Mouse (Mus musculus): ENCODE data around the gene Ptprm.

Gene Ptprm

GRCm38 (mm10) chr17:67354451-67355011 is at the start of gene Ptprm:
Gene Ptprm, minus strand, starts transcription at chr17:67354457.
- peak; percentile 79 to 84 for DNase-seq

- no peak for DNase-seq
Measured at GRCm38 (mm10) chr17:67396205-67396604, 41.9 kb upstream of the Ptprm start.

- no peak for DNase-seq
Measured at GRCm38 (mm10) chr17:67390851-67391250, 36.6 kb upstream of the Ptprm start.

- DNase-seq = no peak
Measured at GRCm38 (mm10) chr17:67388171-67388570, 33.9 kb upstream of the Ptprm start.

- no peak for DNase-seq
Measured at GRCm38 (mm10) chr17:67385286-67385685, 31.0 kb upstream of the Ptprm start.

GRCm38 (mm10) chr17:67383635-67384034 is 29.4 kb upstream of the Ptprm start:
- DNase-seq = no peak

GRCm38 (mm10) chr17:67381618-67382017 is 27.4 kb upstream of the Ptprm start:
- no peak for DNase-seq

GRCm38 (mm10) chr17:67367866-67368265 is 13.6 kb upstream of the Ptprm start:
- no peak for DNase-seq

GRCm38 (mm10) chr17:67364491-67364890 is 10.2 kb upstream of the Ptprm start:
- DNase-seq = no peak

- no peak for DNase-seq
Measured at GRCm38 (mm10) chr17:67363377-67364070, 9.3 kb upstream of the Ptprm start.

GRCm38 (mm10) chr17:67362131-67362530 is 7.9 kb upstream of the Ptprm start:
- DNase-seq = no peak

GRCm38 (mm10) chr17:67360606-67361005 is 6.3 kb upstream of the Ptprm start:
- DNase-seq = no peak

GRCm38 (mm10) chr17:67359578-67359977 is 5.3 kb upstream of the Ptprm start:
- no peak for DNase-seq

GRCm38 (mm10) chr17:67358541-67358940 is 4.3 kb upstream of the Ptprm start:
- no peak for DNase-seq

- DNase-seq = no peak
Measured at GRCm38 (mm10) chr17:67357191-67357590, 2.9 kb upstream of the Ptprm start.

GRCm38 (mm10) chr17:67355251-67355650 is 994 bp upstream of the Ptprm start:
- no peak for DNase-seq

- no peak for DNase-seq
Measured at GRCm38 (mm10) chr17:67353796-67354450, 334 bp downstream of the Ptprm start.

GRCm38 (mm10) chr17:67352956-67353795 is 1.1 kb downstream of the Ptprm start:
- peak; percentile 34 to 35 for DNase-seq

- DNase-seq = no peak
Measured at GRCm38 (mm10) chr17:67351423-67351822, 2.8 kb downstream of the Ptprm start.

- DNase-seq = no peak
Measured at GRCm38 (mm10) chr17:67350536-67350935, 3.7 kb downstream of the Ptprm start.

- peak in 1 of 2 experiments; percentile 12 for DNase-seq
Measured at GRCm38 (mm10) chr17:67349594-67349993, 4.7 kb downstream of the Ptprm start.

GRCm38 (mm10) chr17:67346921-67347320 is 7.3 kb downstream of the Ptprm start:
- DNase-seq = no peak

GRCm38 (mm10) chr17:67345157-67345556 is 9.1 kb downstream of the Ptprm start:
- no peak for DNase-seq

Measured in cerebellum, postnatal 14 days (tissue).